8 mouse cellular contexts compared by ENCODE assay signal in the genomic region with DNA sequence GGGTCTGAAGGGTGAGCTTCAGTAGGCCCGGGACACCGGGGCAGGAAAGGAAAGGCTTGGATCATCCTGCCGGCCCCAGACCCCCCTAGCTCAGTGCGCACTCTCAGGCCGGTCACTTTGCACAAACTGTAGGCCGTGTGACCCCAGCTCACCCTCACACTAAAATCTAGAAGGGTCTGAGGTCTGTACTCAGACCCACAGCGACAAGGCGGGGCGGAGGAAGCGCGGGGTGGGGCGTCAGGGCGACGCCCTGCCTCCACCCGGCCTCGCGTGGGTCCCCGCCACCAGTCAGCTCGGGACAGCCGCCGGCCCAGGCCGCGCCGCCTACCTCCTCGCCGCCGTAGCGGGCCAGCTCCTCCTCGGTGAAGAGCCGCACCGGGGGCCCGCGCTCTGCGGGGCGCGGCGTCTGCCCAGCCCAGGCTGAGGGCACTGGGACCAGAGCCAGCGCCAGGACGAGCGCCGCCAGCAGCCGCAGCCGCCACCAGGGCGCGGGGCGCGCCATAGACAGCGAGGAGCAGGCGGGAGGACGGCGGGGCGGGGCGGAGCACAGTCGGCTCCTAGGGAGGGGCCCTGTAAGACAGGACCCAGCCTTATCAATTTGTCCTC. TPM values are rescaled to one million over a fixed set of nuclear protein-coding genes. Genes with fewer than 3 reads are reported as not detected.
DNase-seq lines count a peak whose midpoint lies in the region; ATAC-seq lines count a peak whose summit lies in the region.

TSS of gene Nenf (minus strand) at position 604 of the 606 bp plus-strand sequence.

- 0 out of 2 replicates have a peak, but pooled peaks cover 5% of the 10 kb centered on the region for H3K4me1 ChIP-seq in embryonic facial prominence, embryonic 12.5 days
- peaks cover 5% of the 10 kb centered on the region for H3K4me1 ChIP-seq in limb, embryonic 13.5 days
- H3K4me1 ChIP-seq in midbrain, embryonic 14.5 days (ENCODE audit: control insufficient read depth, insufficient read depth, low read length): peaks cover 5% of the 10 kb centered on the region; the same call in 1 of the 2 replicates

- peak within 1 kb of the TSS; percentile 61 for H3K27ac ChIP-seq in embryonic facial prominence, embryonic 12.5 days
- H3K27ac ChIP-seq in limb, embryonic 13.5 days: peak within 1 kb of the TSS; percentile 70; the same call in 1 of the 2 replicates
- peak within 1 kb of the TSS; percentile 55 for H3K27ac ChIP-seq in midbrain, embryonic 14.5 days (replicated peaks; ENCODE audit: low read depth, low read length)

- H3K4me3 ChIP-seq in embryonic facial prominence, embryonic 12.5 days: peak within 1 kb of the TSS; percentile 70
- peak within 1 kb of the TSS; percentile 71 for H3K4me3 ChIP-seq in limb, embryonic 13.5 days
- H3K4me3 ChIP-seq in midbrain, embryonic 14.5 days (replicated peaks; ENCODE audit: low read depth, low read length): peak within 1 kb of the TSS; percentile 64

- H3K9me3 ChIP-seq in embryonic facial prominence, embryonic 12.5 days: no peaks in the 10 kb centered on the region
- no peaks in the 10 kb centered on the region for H3K9me3 ChIP-seq in limb, embryonic 13.5 days
- no peaks in the 10 kb centered on the region for H3K9me3 ChIP-seq in midbrain, embryonic 14.5 days (ENCODE audit: control insufficient read depth, low read length)

- peak; percentile 79 for ATAC-seq in embryonic facial prominence, embryonic 12.5 days (ENCODE audit: insufficient number of reproducible peaks, insufficient read depth, low FRiP score, low TSS enrichment)
- peak; percentile 91 for ATAC-seq in limb, embryonic 13.5 days (ENCODE audit: low FRiP score, low read depth)
- peak; percentile 88 for ATAC-seq in midbrain, embryonic 14.5 days (ENCODE audit: low FRiP score, low TSS enrichment)

- under 1% methylated on average over 52 of the region's 54 CpGs for WGBS in embryonic facial prominence, embryonic 12.5 days
- WGBS in limb, embryonic 13.5 days: under 1% methylated on average over 54 of the region's 54 CpGs
- WGBS in midbrain, embryonic 14.5 days: under 1% methylated on average over 53 of the region's 54 CpGs

- H3K9ac ChIP-seq in embryonic facial prominence, embryonic 12.5 days: peak within 1 kb of the TSS; percentile 88
- H3K9ac ChIP-seq in limb, embryonic 13.5 days: peak within 1 kb of the TSS; percentile 93
- H3K9ac ChIP-seq in midbrain, embryonic 14.5 days (replicated peaks; ENCODE audit: low read length): peak within 1 kb of the TSS; percentile 88

- no peaks in the 10 kb centered on the region for H3K27me3 ChIP-seq in embryonic facial prominence, embryonic 12.5 days
- H3K27me3 ChIP-seq in limb, embryonic 13.5 days: no peaks in the 10 kb centered on the region
- H3K27me3 ChIP-seq in midbrain, embryonic 14.5 days (ENCODE audit: control insufficient read depth, insufficient read depth, low read length): no peaks in the 10 kb centered on the region

- H3K4me2 ChIP-seq in embryonic facial prominence, embryonic 12.5 days (replicated peaks): peak within 1 kb of the TSS; percentile 54
- peak within 1 kb of the TSS; percentile 77 for H3K4me2 ChIP-seq in limb, embryonic 13.5 days (replicated peaks)
- peak within 1 kb of the TSS; percentile 79 for H3K4me2 ChIP-seq in midbrain, embryonic 14.5 days (ENCODE audit: low read length)

- peak; percentile 61 for DNase-seq in 3T3-L1 (ENCODE audit: low read depth, low spot score)
- peak; percentile 89 to 92 for DNase-seq in adrenal gland, postnatal 36 days
- peak; percentile 99 for DNase-seq in heart, adult 11 months
- peak; percentile 70 for DNase-seq in kidney, adult 11 months
- DNase-seq in midbrain, embryonic 14.5 days: peak; percentile 82
- DNase-seq in spleen, postnatal 10 days (ENCODE audit: low spot score in 2 of 2): peak; percentile 91 to 92

- no peaks in the 10 kb centered on the region for H3K36me3 ChIP-seq in embryonic facial prominence, embryonic 12.5 days
- no peaks in the 10 kb centered on the region for H3K36me3 ChIP-seq in limb, embryonic 13.5 days
- H3K36me3 ChIP-seq in midbrain, embryonic 14.5 days (ENCODE audit: control insufficient read depth, insufficient read depth, low read length): no peaks in the 10 kb centered on the region

RNA-seq across cellular contexts. Expression of gene Nenf, which starts in this region (rescaled TPM):
- 100 to 1,000 TPM in 1 of 2 experiments, 10 to 100 TPM in 1; 86.6 to 103 TPM for total RNA-seq in adrenal gland, postnatal 36 days (2021)
- 92.8 and 95.3 TPM in 2 replicates for polyA plus RNA-seq in embryonic facial prominence, embryonic 12.5 days (2016; fragmentation: Nextera tagmentation; extraction: Ambion mirVana)
- polyA plus RNA-seq in limb, embryonic 13.5 days (2015; fragmentation: Nextera tagmentation; extraction: Ambion mirVana): 96.0 and 97.8 TPM in 2 replicates
- 125 and 160 TPM in 2 replicates for polyA plus RNA-seq in midbrain, embryonic 14.5 days (2014; fragmentation: Nextera tagmentation; extraction: Ambion mirVana)

Comparison
In these comparisons a context has a peak if more than half of its experiments do, and no peak if none do; other contexts are left out.
1. Peak in every context shown above with its lines: DNase-seq, ATAC-seq, H3K4me3 ChIP-seq and H3K27ac ChIP-seq.